Mouse (Mus musculus): ENCODE measurements around the gene Erbb2. TPM values are rescaled to one million over a fixed set of nuclear protein-coding genes. Genes with fewer than 3 reads are reported as not detected.

Erbb2 gene
- polyA plus RNA-seq, 1 experiment, result 1.5 TPM

- no peak overlapping the region for H3K27ac ChIP-seq (ENCODE audit: control insufficient read depth, insufficient read depth, low read depth, low read length)
- H3K4me3 ChIP-seq (ENCODE audit: control insufficient read depth, low read depth, low read length), result no peak overlapping the region
- no peaks in the 10 kb centered on the region for H3K27me3 ChIP-seq (ENCODE audit: control insufficient read depth, insufficient read depth, low read length)
- H3K4me1 ChIP-seq (ENCODE audit: control insufficient read depth, insufficient read depth, low read length), result peaks cover 6% of the 10 kb centered on the region
- H3K36me3 ChIP-seq (ENCODE audit: control insufficient read depth, insufficient read depth, low read length), result no peaks in the 10 kb centered on the region; the same call in 1 of the 2 replicates
- TF ChIP-seq POLR2A (IDR thresholded peaks at IDR 0.05; ENCODE audit: control insufficient read depth, low read depth, low read length) (no peak), CTCF (IDR thresholded peaks at IDR 0.05; ENCODE audit: control insufficient read depth, insufficient read depth, insufficient replicate concordance, low read depth, low read length) (no peak)
Observed at GRCm38 (mm10) chr11:98370588-98370987, 41.7 kb upstream of the Erbb2 start.

GRCm38 (mm10) chr11:98371556-98372240 is 40.6 kb upstream of the Erbb2 start:
- no peak overlapping the region for H3K27ac ChIP-seq (ENCODE audit: control insufficient read depth, insufficient read depth, low read depth, low read length)
- H3K4me1 ChIP-seq (ENCODE audit: control insufficient read depth, insufficient read depth, low read length), result peaks cover 6% of the 10 kb centered on the region
- no peaks in the 10 kb centered on the region; the same call in 1 of the 2 replicates for H3K36me3 ChIP-seq (ENCODE audit: control insufficient read depth, insufficient read depth, low read length)
- H3K4me3 ChIP-seq (ENCODE audit: control insufficient read depth, low read depth, low read length), result no peak overlapping the region
- no peaks in the 10 kb centered on the region for H3K27me3 ChIP-seq (ENCODE audit: control insufficient read depth, insufficient read depth, low read length)
- no peak for TF ChIP-seq CTCF (IDR thresholded peaks at IDR 0.05; ENCODE audit: control insufficient read depth, insufficient read depth, insufficient replicate concordance, low read depth, low read length)

- H3K27ac ChIP-seq (ENCODE audit: control insufficient read depth, insufficient read depth, low read depth, low read length), result no peak overlapping the region
- TF ChIP-seq CTCF (IDR thresholded peaks at IDR 0.05; ENCODE audit: control insufficient read depth, insufficient read depth, insufficient replicate concordance, low read depth, low read length), result peak; percentile 73; the same call in 1 of the 2 replicates
- TF ChIP-seq POLR2A (IDR thresholded peaks at IDR 0.05; ENCODE audit: control insufficient read depth, low read depth, low read length), result no peak
- no peak overlapping the region for H3K4me3 ChIP-seq (ENCODE audit: control insufficient read depth, low read depth, low read length)
- no peaks in the 10 kb centered on the region; the same call in 1 of the 2 replicates for H3K36me3 ChIP-seq (ENCODE audit: control insufficient read depth, insufficient read depth, low read length)
- H3K4me1 ChIP-seq (ENCODE audit: control insufficient read depth, insufficient read depth, low read length), result peaks cover 6% of the 10 kb centered on the region
- no peaks in the 10 kb centered on the region for H3K27me3 ChIP-seq (ENCODE audit: control insufficient read depth, insufficient read depth, low read length)
Observed at GRCm38 (mm10) chr11:98372406-98372805, 39.9 kb upstream of the Erbb2 start.

GRCm38 (mm10) chr11:98373244-98373643 is 39.0 kb upstream of the Erbb2 start:
- H3K36me3 ChIP-seq (ENCODE audit: control insufficient read depth, insufficient read depth, low read length), result no peaks in the 10 kb centered on the region; the same call in 1 of the 2 replicates
- no peaks in the 10 kb centered on the region for H3K27me3 ChIP-seq (ENCODE audit: control insufficient read depth, insufficient read depth, low read length)
- H3K4me3 ChIP-seq (ENCODE audit: control insufficient read depth, low read depth, low read length), result no peak overlapping the region
- no peak overlapping the region for H3K27ac ChIP-seq (ENCODE audit: control insufficient read depth, insufficient read depth, low read depth, low read length)
- TF ChIP-seq POLR2A (IDR thresholded peaks at IDR 0.05; ENCODE audit: control insufficient read depth, low read depth, low read length), result no peak
- peaks cover 6% of the 10 kb centered on the region for H3K4me1 ChIP-seq (ENCODE audit: control insufficient read depth, insufficient read depth, low read length)

- Histone ChIP-seq H3K27ac (ENCODE audit: control insufficient read depth, insufficient read depth, low read depth, low read length) (no peak overlapping the region), H3K4me1 (ENCODE audit: control insufficient read depth, insufficient read depth, low read length) (peaks cover 6% of the 10 kb centered on the region), H3K27me3 (ENCODE audit: control insufficient read depth, insufficient read depth, low read length) (no peaks in the 10 kb centered on the region), H3K4me3 (ENCODE audit: control insufficient read depth, low read depth, low read length) (no peak overlapping the region), H3K36me3 (ENCODE audit: control insufficient read depth, insufficient read depth, low read length) (no peaks in the 10 kb centered on the region; the same call in 1 of the 2 replicates)
- TF ChIP-seq CTCF (IDR thresholded peaks at IDR 0.05; ENCODE audit: control insufficient read depth, insufficient read depth, insufficient replicate concordance, low read depth, low read length), result no peak
- no peak for TF ChIP-seq POLR2A (IDR thresholded peaks at IDR 0.05; ENCODE audit: control insufficient read depth, low read depth, low read length)
Observed at GRCm38 (mm10) chr11:98374266-98374665, 38.0 kb upstream of the Erbb2 start.

- TF ChIP-seq CTCF (IDR thresholded peaks at IDR 0.05; ENCODE audit: control insufficient read depth, insufficient read depth, insufficient replicate concordance, low read depth, low read length), result no peak
- no peak for TF ChIP-seq POLR2A (IDR thresholded peaks at IDR 0.05; ENCODE audit: control insufficient read depth, low read depth, low read length)
- Histone ChIP-seq H3K4me3 (ENCODE audit: control insufficient read depth, low read depth, low read length) (no peak overlapping the region), H3K27me3 (ENCODE audit: control insufficient read depth, insufficient read depth, low read length) (no peaks in the 10 kb centered on the region), H3K36me3 (ENCODE audit: control insufficient read depth, insufficient read depth, low read length) (no peaks in the 10 kb centered on the region; the same call in 1 of the 2 replicates), H3K27ac (ENCODE audit: control insufficient read depth, insufficient read depth, low read depth, low read length) (no peak overlapping the region), H3K4me1 (ENCODE audit: control insufficient read depth, insufficient read depth, low read length) (no peaks in the 10 kb centered on the region; the same call in 1 of the 2 replicates)
Observed at GRCm38 (mm10) chr11:98376756-98377155, 35.5 kb upstream of the Erbb2 start.

- no peak for TF ChIP-seq CTCF (IDR thresholded peaks at IDR 0.05; ENCODE audit: control insufficient read depth, insufficient read depth, insufficient replicate concordance, low read depth, low read length)
- TF ChIP-seq POLR2A (IDR thresholded peaks at IDR 0.05; ENCODE audit: control insufficient read depth, low read depth, low read length), result no peak
- no peaks in the 10 kb centered on the region; the same call in 1 of the 2 replicates for H3K4me1 ChIP-seq (ENCODE audit: control insufficient read depth, insufficient read depth, low read length)
- H3K36me3 ChIP-seq (ENCODE audit: control insufficient read depth, insufficient read depth, low read length), result no peaks in the 10 kb centered on the region; the same call in 1 of the 2 replicates
- no peak overlapping the region for H3K4me3 ChIP-seq (ENCODE audit: control insufficient read depth, low read depth, low read length)
- H3K27ac ChIP-seq (ENCODE audit: control insufficient read depth, insufficient read depth, low read depth, low read length), result no peak overlapping the region
- H3K27me3 ChIP-seq (ENCODE audit: control insufficient read depth, insufficient read depth, low read length), result no peaks in the 10 kb centered on the region
Observed at GRCm38 (mm10) chr11:98377787-98378186, 34.5 kb upstream of the Erbb2 start.
